Mouse (Mus musculus) stomach, postnatal 0 days (tissue): ENCODE data around the gene Mtmr14. TPM values are rescaled to one million over a fixed set of nuclear protein-coding genes. Genes with fewer than 3 reads are reported as not detected.

ENCODE experiments used
- ATAC-seq: fragments of 200-750 bp; cut with Nextera tagmentation; 2 replicates; pipeline ENCODE4 v1.8.0; 2017; ENCODE audit not compliant: low FRiP score, low TSS enrichment
- DNase-seq: peaks from one replicate; pipeline ENCODE4 v3.0.0-alpha.2; 2016; ENCODE audit warnings: low spot score
- H3K27ac ChIP-seq: fragments of 300-500 bp; sonication (generic); replicated peaks from 2 replicates; pipeline ENCODE4 v1.5.1; 2014; ENCODE audit warnings: mild to moderate bottlenecking, control low read depth
- H3K27me3 ChIP-seq: fragments of 300-500 bp; sonication (generic); 2 replicates; pipeline ENCODE4 v1.6.1; 2014; ENCODE audit warnings: low read length; ENCODE audit not compliant: control insufficient read depth, insufficient read depth
- H3K36me3 ChIP-seq: fragments of 300-500 bp; sonication (generic); 2 replicates; pipeline ENCODE4 v1.6.1; 2014; ENCODE audit warnings: low read length, mixed read lengths; ENCODE audit not compliant: control insufficient read depth, insufficient read depth
- H3K4me1 ChIP-seq: fragments of 300-500 bp; sonication (generic); replicated peaks from 2 replicates; pipeline ENCODE4 v1.6.1; 2014; ENCODE audit warnings: antibody characterized with exemption; ENCODE audit not compliant: control insufficient read depth, insufficient read depth
- H3K4me2 ChIP-seq: fragments of 300-500 bp; sonication (generic); replicated peaks from 2 replicates; pipeline ENCODE4 v1.6.1; 2014; ENCODE audit warnings: low read depth, mild to moderate bottlenecking, control low read depth, moderate library complexity
- H3K4me3 ChIP-seq: fragments of 300-500 bp; sonication (generic); 2 replicates; pipeline ENCODE4 v1.5.1; 2014; ENCODE audit warnings: low read depth, low read length, control low read depth
- H3K9ac ChIP-seq: fragments of 300-500 bp; sonication (generic); 2 replicates; pipeline ENCODE4 v1.6.1; 2014; ENCODE audit warnings: mild to moderate bottlenecking, low read length, control low read depth, mixed read lengths
- H3K9me3 ChIP-seq: fragments of 300-500 bp; sonication (generic); 2 replicates; pipeline ENCODE4 v1.6.1; 2016; ENCODE audit warnings: low read length; ENCODE audit not compliant: control insufficient read depth
- CTCF ChIP-seq: IDR thresholded peaks from 2 replicates; pipeline ENCODE4 v1.5.1; 2016; ENCODE audit warnings: antibody characterized with exemption, low read depth, mild to moderate bottlenecking, moderate library complexity
- EP300 ChIP-seq: optimal IDR thresholded peaks from 2 replicates; pipeline ENCODE3; 2016; ENCODE audit warnings: antibody characterized with exemption
- WGBS: fragments of 180-500 bp; shearing (Covaris S2); extraction: QIAGEN DNeasy Blood & Tissue Kit; methylation state at CpG from one replicate; pipeline ENCODE4 v1.1.7; 2014; 5-methylcytosine and 5-hydroxymethylcytosine counted together
- polyA plus RNA-seq: library from polyadenylated mRNA; unstranded; fragments of >200 nt; fragmentation: Nextera tagmentation; extraction: Ambion mirVana; gene quantifications from 2 replicates; pipeline ENCODE4 v1.2.1, GENCODE M21; 2015

Mtmr14 gene
- 20.3 and 20.6 TPM in 2 replicates for polyA plus RNA-seq

DNA sequence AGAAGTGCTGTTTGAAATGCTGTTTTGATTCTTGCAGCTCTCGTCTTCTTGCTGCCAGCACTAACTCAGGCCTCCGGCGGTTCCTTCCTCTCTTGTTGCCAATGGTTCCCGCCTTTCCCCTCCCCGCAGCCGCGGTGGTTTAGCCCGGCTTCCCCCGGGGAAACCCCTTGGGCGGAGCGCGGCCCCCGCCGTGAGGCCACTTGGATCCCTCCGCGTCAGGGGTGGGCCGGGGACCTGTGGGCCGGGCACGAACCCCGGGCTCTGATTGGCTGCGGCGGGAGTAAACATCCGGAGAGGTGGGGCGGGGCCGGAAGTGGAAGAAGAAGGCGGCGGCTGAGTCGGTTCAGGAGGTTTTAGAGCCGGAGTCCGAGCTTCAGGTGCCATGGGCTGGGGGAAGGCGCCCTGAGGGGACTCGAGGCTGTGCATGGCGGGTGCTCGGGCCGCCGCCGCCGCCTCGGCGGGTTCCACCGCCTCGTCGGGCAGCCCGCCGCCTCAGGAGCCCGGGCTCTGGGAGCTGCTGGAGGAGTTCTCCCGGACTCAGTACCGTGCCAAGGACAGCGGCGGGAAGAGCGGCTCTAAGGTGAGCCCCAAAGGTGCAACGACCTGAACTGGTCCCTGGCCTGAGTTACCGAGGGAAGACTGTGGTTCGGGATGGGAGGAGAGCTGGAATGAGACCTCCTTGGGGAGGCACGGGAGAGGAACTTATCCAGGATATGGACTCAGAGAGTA, at the start of gene Mtmr14:
Mtmr14 (plus strand) TSS at position 302 of the 729 bp plus-strand sequence.
- peak; percentile 99 for ATAC-seq
- H3K36me3 ChIP-seq = 0 out of 2 replicates have a peak, but pooled peaks cover 1% of the 10 kb centered on the region
- peak within 1 kb of the TSS; percentile 85 for H3K27ac ChIP-seq
- H3K4me1 ChIP-seq = peaks cover 2% of the 10 kb centered on the region; the same call in 1 of the 2 replicates
- peak within 1 kb of the TSS; percentile 96 for H3K4me3 ChIP-seq
- no peaks in the 10 kb centered on the region for H3K27me3 ChIP-seq
- under 1% methylated on average over 55 of the region's 55 CpGs for WGBS
- peak; percentile 79 for TF ChIP-seq EP300
- no peak for TF ChIP-seq CTCF
- H3K9me3 ChIP-seq = no peaks in the 10 kb centered on the region
- H3K4me2 ChIP-seq = peak within 1 kb of the TSS; percentile 75
- H3K9ac ChIP-seq = peak within 1 kb of the TSS; percentile 91
- peak; percentile 100 for DNase-seq

DNA sequence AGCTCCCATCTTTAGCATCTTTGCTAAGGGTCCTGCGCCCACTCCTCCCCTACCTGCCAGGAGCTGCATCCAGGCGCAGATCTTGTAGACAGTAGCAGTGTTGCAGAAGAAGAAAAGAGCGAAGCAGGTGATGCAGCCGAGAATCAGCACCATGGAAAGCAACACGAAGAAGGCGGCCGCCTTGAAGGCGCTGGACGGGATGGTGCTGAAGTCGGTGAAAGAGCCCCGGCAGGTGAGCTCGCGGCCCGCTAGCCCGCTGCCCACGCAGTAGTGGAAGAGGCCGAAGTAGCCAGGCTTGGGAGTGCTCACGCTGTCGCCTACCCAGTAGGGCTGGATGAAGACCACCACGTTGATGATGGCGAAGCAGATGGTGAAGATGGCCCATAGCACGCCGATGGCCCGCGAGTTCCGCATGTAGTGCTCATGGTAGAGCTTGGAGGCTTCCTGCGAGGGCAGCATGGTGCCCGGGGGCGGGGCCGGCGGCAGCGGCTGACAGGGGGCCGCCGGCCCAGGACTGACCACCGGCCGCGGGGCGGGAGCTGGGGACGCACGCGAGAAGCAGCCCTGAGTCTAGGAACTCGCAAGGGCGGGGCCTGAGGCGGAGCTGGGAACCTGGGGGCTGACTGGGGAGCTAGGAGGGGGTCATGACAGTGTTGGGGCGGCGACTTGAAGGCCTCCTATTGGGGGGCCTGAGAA, 43.7 kb upstream of the Mtmr14 start:
- H3K4me3 ChIP-seq = no peak overlapping the region
- WGBS = 3% methylated on average over 46 of the region's 46 CpGs
- DNase-seq = peak; percentile 71

DNA sequence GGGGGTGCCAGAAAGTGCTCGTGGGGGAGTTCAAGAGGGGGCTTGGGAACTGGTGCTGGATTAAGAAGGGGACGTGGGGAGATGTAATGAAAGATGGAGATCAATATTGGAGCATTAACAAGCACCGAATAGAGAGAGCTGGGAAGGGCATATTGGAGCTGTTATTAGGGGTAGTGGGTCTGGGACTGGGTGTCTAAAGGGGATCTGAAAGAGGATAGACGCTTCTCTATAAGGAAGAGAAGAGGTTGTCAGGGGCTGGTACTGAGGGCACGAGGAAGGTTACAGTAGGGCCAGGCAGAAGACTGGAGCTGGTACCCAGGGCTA, 43.2 kb upstream of the Mtmr14 start:
- H3K9ac ChIP-seq = no peak overlapping the region
- H3K36me3 ChIP-seq = no peaks in the 10 kb centered on the region
- peak overlapping the region; percentile 65 for H3K4me2 ChIP-seq
- H3K4me1 ChIP-seq = no peaks in the 10 kb centered on the region
- peak overlapping the region; percentile 39 for H3K4me3 ChIP-seq
- H3K27me3 ChIP-seq = peaks cover 10% of the 10 kb centered on the region
- no peak for ATAC-seq
- no peaks in the 10 kb centered on the region for H3K9me3 ChIP-seq
- 6% methylated on average over 5 of the region's 5 CpGs for WGBS
- no peak overlapping the region for H3K27ac ChIP-seq
- DNase-seq = no peak
- no peak for TF ChIP-seq EP300
- no peak for TF ChIP-seq CTCF

More for the DNA sequence above, 43.7 kb upstream of the Mtmr14 start:
- H3K36me3 ChIP-seq = no peaks in the 10 kb centered on the region
- peaks cover 10% of the 10 kb centered on the region for H3K27me3 ChIP-seq
- no peaks in the 10 kb centered on the region for H3K9me3 ChIP-seq
- H3K4me2 ChIP-seq = no peak overlapping the region
- no peak overlapping the region for H3K9ac ChIP-seq
- TF ChIP-seq EP300 = no peak
- TF ChIP-seq CTCF = no peak
- peak; percentile 57 for ATAC-seq
- H3K27ac ChIP-seq = no peak overlapping the region
- no peaks in the 10 kb centered on the region for H3K4me1 ChIP-seq

DNA sequence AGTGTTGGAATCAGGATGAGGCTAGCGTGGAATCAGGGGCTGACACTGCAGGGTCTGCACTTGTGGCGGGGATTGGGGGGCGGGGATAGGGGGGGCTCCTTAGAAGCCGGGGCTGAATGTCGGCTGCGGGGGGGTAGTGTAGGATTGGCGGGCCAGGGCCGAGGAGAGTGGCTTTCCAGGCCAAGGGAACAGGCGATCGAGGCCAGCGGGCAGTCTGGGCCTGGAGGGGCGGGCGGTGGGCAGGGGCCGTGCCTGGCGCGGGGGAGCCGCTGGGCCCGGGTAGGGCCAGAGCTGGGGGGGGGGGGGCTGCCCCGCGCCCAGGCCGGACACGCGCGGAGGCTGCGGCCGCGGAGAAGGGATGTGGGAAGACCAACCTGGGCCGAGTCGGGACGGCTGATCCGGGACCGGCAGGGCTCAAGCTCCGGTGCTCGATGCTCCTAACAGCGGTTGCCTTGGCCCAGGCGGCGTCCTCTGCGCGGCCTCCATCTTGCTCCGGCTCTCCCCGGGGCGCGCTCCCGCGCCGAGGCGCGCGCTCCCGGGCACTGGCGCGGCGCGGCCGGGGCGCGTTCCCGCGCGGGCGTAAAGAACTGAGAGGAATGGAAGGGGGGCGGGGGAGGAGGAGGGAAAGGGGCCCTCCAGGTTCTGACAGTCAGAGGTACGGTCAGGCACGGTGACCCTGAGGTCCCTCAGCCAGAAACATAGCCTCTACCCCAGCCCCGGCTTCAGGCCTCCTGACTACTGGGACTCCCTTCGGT, 42.6 kb upstream of the Mtmr14 start, which contains the start of gene Lhfpl4:
Lhfpl4 (minus strand) TSS at position 544 of the 755 bp plus-strand sequence.
- Histone ChIP-seq H3K27me3 (peaks cover 10% of the 10 kb centered on the region), H3K9ac (peak within 1 kb of the TSS; percentile 27; the same call in 1 of the 2 replicates), H3K27ac (no peak within 1 kb of the TSS), H3K4me3 (peak within 1 kb of the TSS; percentile 39), H3K9me3 (no peaks in the 10 kb centered on the region), H3K4me1 (no peaks in the 10 kb centered on the region), H3K4me2 (peak within 1 kb of the TSS; percentile 65), H3K36me3 (no peaks in the 10 kb centered on the region)
- 1% methylated on average over 32 of the region's 66 CpGs for WGBS
- DNase-seq (peak; percentile 16), ATAC-seq (peak; percentile 29; the same call in 1 of the 2 replicates)
- TF ChIP-seq CTCF (no peak), EP300 (no peak)

DNA sequence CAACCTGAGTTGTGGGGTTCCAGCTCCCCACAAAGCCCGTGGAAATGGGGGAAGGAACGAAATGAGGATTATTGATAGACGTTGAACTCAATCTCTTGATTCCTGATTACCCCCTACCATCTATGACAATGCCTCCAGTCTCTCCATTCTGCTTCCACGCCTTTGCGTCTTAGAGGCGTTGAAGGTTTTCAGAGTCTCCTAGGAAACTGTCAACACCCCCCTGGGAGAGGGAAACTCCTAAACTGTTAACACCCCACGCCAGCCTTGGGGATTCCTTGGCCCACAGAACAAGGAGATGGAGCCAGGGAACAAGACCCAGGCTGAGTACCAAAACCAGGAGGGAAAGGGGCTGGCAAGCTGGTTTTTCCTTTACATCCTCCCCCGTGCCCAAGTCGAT, 42.0 kb upstream of the Mtmr14 start:
- WGBS = 22% methylated on average over 9 of the region's 9 CpGs
- H3K4me3 ChIP-seq = peak overlapping the region; percentile 39
- no peaks in the 10 kb centered on the region for H3K36me3 ChIP-seq
- no peak overlapping the region for H3K9ac ChIP-seq
- no peaks in the 10 kb centered on the region for H3K4me1 ChIP-seq
- H3K4me2 ChIP-seq = peak overlapping the region; percentile 65
- no peak for ATAC-seq
- peaks cover 10% of the 10 kb centered on the region for H3K27me3 ChIP-seq
- no peaks in the 10 kb centered on the region for H3K9me3 ChIP-seq
- TF ChIP-seq CTCF (no peak), EP300 (no peak)
- H3K27ac ChIP-seq = no peak overlapping the region
- DNase-seq = no peak
